Mouse (Mus musculus): ENCODE data around the gene Mgll. TPM values are rescaled to one million over a fixed set of nuclear protein-coding genes. Genes with fewer than 3 reads are reported as not detected.
A peak's percentile ranks its signal among the peaks of the same experiment; 100 is the strongest.

Mgll gene
- polyA plus RNA-seq, 1 experiment from 2014 or later: 29.9 TPM

DNA sequence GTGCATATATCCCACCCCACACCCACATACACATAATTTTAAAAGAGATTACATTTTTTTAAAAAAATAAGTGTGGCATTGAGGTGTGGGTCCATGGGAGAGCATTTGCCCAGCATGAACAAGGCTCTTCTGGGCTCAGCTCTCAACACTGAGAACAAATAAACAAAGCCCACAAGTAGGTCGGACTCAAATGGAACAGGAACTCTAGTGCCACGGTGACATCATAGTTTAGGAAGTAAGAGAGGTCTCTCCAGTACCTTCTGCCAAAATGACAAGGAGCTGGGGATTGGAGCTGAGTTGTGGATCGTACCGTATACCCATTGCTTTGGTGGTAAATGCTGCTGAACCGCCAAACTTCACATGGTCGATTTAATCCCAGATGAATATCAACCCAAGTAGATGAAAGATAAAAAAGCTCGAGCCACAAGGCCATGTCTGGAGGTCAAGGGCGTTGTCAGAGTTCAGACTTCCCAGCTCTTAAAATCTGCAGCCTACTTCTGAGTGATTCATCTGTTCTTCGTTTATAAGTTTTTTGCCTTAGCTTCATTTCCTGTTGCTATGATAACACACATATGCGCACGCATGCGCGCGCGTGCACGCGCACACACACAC lies 80.9 kb downstream of the Mgll start:
- Histone ChIP-seq H3K9me3 (ENCODE audit: control insufficient read depth, low read length) (no peaks in the 10 kb centered on the region), H3K4me2 (replicated peaks; ENCODE audit: low read depth, low read length) (no peak overlapping the region), H3K9ac (ENCODE audit: low read depth, low read length) (no peak overlapping the region), H3K27me3 (ENCODE audit: control insufficient read depth, insufficient read depth, low read length) (no peaks in the 10 kb centered on the region), H3K4me3 (ENCODE audit: low read length) (no peak overlapping the region), H3K27ac (ENCODE audit: low read depth, low read length) (no peak overlapping the region), H3K4me1 (ENCODE audit: control insufficient read depth, insufficient read depth, low read length) (0 out of 2 replicates have a peak, but pooled peaks cover 13% of the 10 kb centered on the region), H3K36me3 (ENCODE audit: control insufficient read depth, insufficient read depth, low read length) (no peaks in the 10 kb centered on the region)
- 83% methylated on average over 17 of the region's 17 CpGs for WGBS
- ATAC-seq (ENCODE audit: low FRiP score, low TSS enrichment): no peak

DNA sequence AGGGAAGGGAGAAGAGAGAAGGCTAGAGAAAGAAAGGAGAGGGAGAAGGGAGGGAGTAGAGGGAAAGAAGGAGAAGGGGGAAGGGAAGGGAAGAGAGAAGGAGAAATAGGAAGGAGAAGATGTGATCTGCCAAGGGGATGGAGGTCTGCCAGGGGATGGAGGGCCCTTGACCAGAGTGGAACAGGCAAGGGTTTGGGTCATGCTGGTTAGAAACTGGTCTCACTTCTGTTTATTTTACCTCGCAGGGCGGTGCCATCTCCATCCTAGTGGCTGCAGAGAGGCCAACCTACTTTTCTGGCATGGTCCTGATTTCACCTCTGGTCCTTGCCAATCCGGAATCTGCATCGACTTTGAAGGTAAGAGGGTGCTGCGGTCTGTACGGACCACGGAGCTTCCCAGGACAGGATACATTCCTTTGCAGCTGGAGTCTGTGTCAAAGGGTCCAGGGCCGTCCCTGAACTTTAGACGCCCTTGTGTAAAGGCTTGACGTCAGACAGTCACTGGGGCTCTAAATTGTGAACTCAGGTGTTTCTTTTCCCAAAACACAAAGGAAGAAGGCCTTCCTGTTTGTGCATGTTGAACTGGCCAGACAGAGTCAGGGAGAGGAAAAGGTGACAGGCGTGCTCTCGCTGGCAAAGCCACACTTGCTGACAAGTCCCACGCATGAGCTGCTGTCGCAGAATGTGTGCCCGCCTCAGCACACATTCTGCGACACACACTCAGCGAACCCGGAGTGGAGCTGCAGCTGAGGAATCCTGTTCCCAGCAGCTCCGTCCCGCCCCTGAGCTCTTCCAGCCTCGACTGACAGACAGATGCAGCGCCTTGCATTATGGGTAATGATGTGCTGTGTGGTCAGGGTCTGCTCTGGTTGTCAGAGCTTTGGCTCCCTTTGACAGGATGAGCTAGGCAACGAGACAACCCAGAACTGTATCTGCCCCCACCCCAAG lies 85.2 kb downstream of the Mgll start:
- H3K4me3 ChIP-seq (ENCODE audit: low read length): no peak overlapping the region
- H3K9ac ChIP-seq (ENCODE audit: low read depth, low read length): no peak overlapping the region
- no peaks in the 10 kb centered on the region for H3K36me3 ChIP-seq (ENCODE audit: control insufficient read depth, insufficient read depth, low read length)
- H3K4me1 ChIP-seq (ENCODE audit: control insufficient read depth, insufficient read depth, low read length): peaks cover 18% of the 10 kb centered on the region; the same call in 1 of the 2 replicates
- H3K27ac ChIP-seq (ENCODE audit: low read depth, low read length): no peak overlapping the region
- no peaks in the 10 kb centered on the region for H3K9me3 ChIP-seq (ENCODE audit: control insufficient read depth, low read length)
- ATAC-seq (ENCODE audit: low FRiP score, low TSS enrichment): no peak
- no peaks in the 10 kb centered on the region for H3K27me3 ChIP-seq (ENCODE audit: control insufficient read depth, insufficient read depth, low read length)
- 59% methylated on average over 23 of the region's 23 CpGs for WGBS
- no peak overlapping the region for H3K4me2 ChIP-seq (replicated peaks; ENCODE audit: low read depth, low read length)

DNA sequence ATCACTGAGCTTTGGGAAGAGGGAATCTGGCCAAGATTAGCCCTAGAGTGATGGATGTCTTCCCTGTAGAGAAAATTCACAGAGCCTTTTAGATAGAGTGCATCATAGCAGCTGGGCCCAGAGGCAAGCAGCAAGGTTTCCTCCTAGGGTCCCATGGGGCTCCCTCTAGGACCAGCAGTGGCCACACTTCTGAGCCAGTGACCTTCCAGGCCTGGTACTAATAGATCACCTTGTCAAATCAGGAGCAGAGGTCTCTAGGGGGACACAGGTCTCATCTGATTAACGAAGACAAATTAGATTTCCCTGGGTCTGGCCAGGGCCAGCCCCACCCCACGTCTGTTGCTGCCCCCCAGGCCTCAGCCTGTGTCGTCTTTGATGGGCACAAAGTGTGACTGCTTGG lies 86.1 kb downstream of the Mgll start:
- ATAC-seq (ENCODE audit: low FRiP score, low TSS enrichment): no peak
- Histone ChIP-seq H3K4me2 (replicated peaks; ENCODE audit: low read depth, low read length) (no peak overlapping the region), H3K27ac (ENCODE audit: low read depth, low read length) (no peak overlapping the region), H3K27me3 (ENCODE audit: control insufficient read depth, insufficient read depth, low read length) (no peaks in the 10 kb centered on the region), H3K9me3 (ENCODE audit: control insufficient read depth, low read length) (no peaks in the 10 kb centered on the region), H3K36me3 (ENCODE audit: control insufficient read depth, insufficient read depth, low read length) (no peaks in the 10 kb centered on the region), H3K4me3 (ENCODE audit: low read length) (no peak overlapping the region), H3K9ac (ENCODE audit: low read depth, low read length) (no peak overlapping the region), H3K4me1 (ENCODE audit: control insufficient read depth, insufficient read depth, low read length) (peaks cover 18% of the 10 kb centered on the region; the same call in 1 of the 2 replicates)
- 22% methylated on average over 3 of the region's 3 CpGs for WGBS

DNA sequence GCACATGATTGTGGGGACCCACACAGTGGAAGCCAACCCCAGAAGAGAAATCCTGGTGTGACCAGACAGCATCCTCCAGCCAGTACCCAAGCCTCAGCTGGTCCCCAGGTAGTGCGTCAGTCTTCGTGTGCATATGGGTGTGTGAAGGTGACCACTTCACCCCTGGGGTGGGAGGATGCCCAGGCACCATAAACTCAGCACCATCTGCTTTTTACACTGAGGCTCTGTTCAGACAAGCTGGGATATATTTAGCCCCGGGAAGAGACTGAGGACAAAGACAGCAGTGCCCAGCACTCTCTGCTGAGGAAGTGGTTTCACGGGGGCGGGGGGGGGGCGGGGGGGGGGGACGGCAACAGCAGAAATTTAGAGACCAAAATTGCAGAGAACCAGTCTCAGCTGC lies 87.2 kb downstream of the Mgll start:
- Histone ChIP-seq H3K27ac (ENCODE audit: low read depth, low read length) (peak overlapping the region; percentile 74; the same call in 1 of the 2 replicates), H3K4me2 (replicated peaks; ENCODE audit: low read depth, low read length) (no peak overlapping the region), H3K9ac (ENCODE audit: low read depth, low read length) (no peak overlapping the region), H3K36me3 (ENCODE audit: control insufficient read depth, insufficient read depth, low read length) (no peaks in the 10 kb centered on the region), H3K9me3 (ENCODE audit: control insufficient read depth, low read length) (no peaks in the 10 kb centered on the region), H3K27me3 (ENCODE audit: control insufficient read depth, insufficient read depth, low read length) (no peaks in the 10 kb centered on the region), H3K4me3 (ENCODE audit: low read length) (no peak overlapping the region), H3K4me1 (ENCODE audit: control insufficient read depth, insufficient read depth, low read length) (peaks cover 18% of the 10 kb centered on the region; the same call in 1 of the 2 replicates)
- ATAC-seq (ENCODE audit: low FRiP score, low TSS enrichment): no peak
- 49% methylated on average over 3 of the region's 7 CpGs for WGBS

DNA sequence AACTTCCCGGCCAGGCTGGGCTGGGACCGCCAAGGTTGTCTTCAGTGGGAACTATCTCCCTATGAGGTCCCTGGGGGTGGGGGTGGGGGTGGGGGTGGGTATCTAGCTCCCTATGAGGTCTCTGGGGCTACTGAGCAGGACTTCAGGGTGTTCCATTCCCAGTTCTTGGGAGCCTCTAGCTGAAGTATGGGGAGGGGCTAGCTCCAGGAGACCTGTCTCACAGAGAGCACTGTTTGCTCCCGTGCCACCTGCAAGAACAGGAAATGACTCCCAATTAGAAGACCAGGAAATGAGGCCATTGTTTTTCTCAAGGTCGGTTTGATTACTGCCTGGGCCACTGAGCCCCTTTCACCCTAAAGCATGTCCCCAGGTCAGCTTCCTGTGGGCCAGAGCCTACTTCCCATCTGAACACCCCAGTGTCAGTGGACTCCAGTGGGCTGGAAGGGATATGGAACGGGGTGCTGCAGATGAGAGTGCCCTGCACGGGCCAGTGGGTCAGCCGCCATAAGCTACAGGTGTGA lies 87.7 kb downstream of the Mgll start:
- no peaks in the 10 kb centered on the region for H3K36me3 ChIP-seq (ENCODE audit: control insufficient read depth, insufficient read depth, low read length)
- ATAC-seq (ENCODE audit: low FRiP score, low TSS enrichment): peak; percentile 44; the same call in 1 of the 2 replicates
- H3K27me3 ChIP-seq (ENCODE audit: control insufficient read depth, insufficient read depth, low read length): no peaks in the 10 kb centered on the region
- no peak overlapping the region for H3K4me2 ChIP-seq (replicated peaks; ENCODE audit: low read depth, low read length)
- H3K9me3 ChIP-seq (ENCODE audit: control insufficient read depth, low read length): no peaks in the 10 kb centered on the region
- 37% methylated on average over 7 of the region's 7 CpGs for WGBS
- H3K4me1 ChIP-seq (ENCODE audit: control insufficient read depth, insufficient read depth, low read length): peaks cover 18% of the 10 kb centered on the region; the same call in 1 of the 2 replicates
- H3K27ac ChIP-seq (ENCODE audit: low read depth, low read length): peak overlapping the region; percentile 74; the same call in 1 of the 2 replicates
- no peak overlapping the region for H3K4me3 ChIP-seq (ENCODE audit: low read length)
- 0 out of 2 replicates have a peak overlapping the region, but pooled peaks have one; percentile 12 for H3K9ac ChIP-seq (ENCODE audit: low read depth, low read length)

DNA sequence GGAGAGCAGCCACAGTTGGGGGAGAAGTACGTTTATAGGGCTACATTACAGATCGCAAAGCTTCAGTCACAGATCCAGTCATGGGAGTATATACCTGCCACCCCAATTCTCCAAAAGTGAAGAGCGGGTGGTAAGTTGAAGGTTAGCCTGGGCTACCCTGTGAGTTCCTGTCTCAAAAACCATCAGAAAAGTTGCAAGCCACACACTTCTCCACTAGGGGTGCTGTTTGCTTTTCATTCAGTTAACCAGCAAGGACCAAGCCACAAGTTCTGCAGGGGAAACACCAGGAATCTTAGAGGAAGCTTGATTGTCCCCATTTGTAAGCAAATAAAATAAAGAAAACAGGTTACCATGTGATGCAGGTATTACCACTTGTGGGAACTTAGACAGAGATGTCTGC lies 88.7 kb downstream of the Mgll start:
- Histone ChIP-seq H3K4me1 (ENCODE audit: control insufficient read depth, insufficient read depth, low read length) (peaks cover 14% of the 10 kb centered on the region; the same call in 1 of the 2 replicates), H3K36me3 (ENCODE audit: control insufficient read depth, insufficient read depth, low read length) (no peaks in the 10 kb centered on the region), H3K4me3 (ENCODE audit: low read length) (no peak overlapping the region), H3K9ac (ENCODE audit: low read depth, low read length) (no peak overlapping the region), H3K4me2 (replicated peaks; ENCODE audit: low read depth, low read length) (no peak overlapping the region), H3K9me3 (ENCODE audit: control insufficient read depth, low read length) (no peaks in the 10 kb centered on the region), H3K27ac (ENCODE audit: low read depth, low read length) (peak overlapping the region; percentile 74; the same call in 1 of the 2 replicates), H3K27me3 (ENCODE audit: control insufficient read depth, insufficient read depth, low read length) (no peaks in the 10 kb centered on the region)
- ATAC-seq (ENCODE audit: low FRiP score, low TSS enrichment): no peak
- WGBS: 63% methylated on average over 3 of the region's 3 CpGs

DNA sequence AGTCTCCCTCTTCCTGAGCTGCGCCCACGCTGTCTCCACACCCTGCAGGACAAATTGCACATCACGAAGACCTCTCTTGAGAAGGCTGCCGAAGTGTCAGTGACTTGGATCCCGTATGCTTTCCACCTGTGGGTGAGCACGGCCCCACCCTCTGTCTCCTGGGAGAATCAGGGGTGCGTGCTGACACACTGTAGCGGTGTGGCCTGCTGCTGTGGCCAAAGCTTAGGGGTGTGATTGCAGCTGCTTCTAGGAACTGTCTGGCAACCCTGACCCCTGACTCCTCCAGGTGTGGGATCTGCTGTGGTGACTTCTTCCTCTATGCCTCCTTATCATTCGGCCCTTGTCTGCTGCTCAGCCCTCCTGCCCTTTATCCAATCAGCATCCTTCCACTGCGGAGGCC lies 89.6 kb downstream of the Mgll start:
- no peaks in the 10 kb centered on the region for H3K9me3 ChIP-seq (ENCODE audit: control insufficient read depth, low read length)
- H3K36me3 ChIP-seq (ENCODE audit: control insufficient read depth, insufficient read depth, low read length): no peaks in the 10 kb centered on the region
- H3K27me3 ChIP-seq (ENCODE audit: control insufficient read depth, insufficient read depth, low read length): no peaks in the 10 kb centered on the region
- peaks cover 14% of the 10 kb centered on the region; the same call in 1 of the 2 replicates for H3K4me1 ChIP-seq (ENCODE audit: control insufficient read depth, insufficient read depth, low read length)
- no peak overlapping the region for H3K27ac ChIP-seq (ENCODE audit: low read depth, low read length)
- WGBS: 87% methylated on average over 10 of the region's 10 CpGs
- no peak for ATAC-seq (ENCODE audit: low FRiP score, low TSS enrichment)
- no peak overlapping the region for H3K9ac ChIP-seq (ENCODE audit: low read depth, low read length)
- H3K4me3 ChIP-seq (ENCODE audit: low read length): no peak overlapping the region
- no peak overlapping the region for H3K4me2 ChIP-seq (replicated peaks; ENCODE audit: low read depth, low read length)

DNA sequence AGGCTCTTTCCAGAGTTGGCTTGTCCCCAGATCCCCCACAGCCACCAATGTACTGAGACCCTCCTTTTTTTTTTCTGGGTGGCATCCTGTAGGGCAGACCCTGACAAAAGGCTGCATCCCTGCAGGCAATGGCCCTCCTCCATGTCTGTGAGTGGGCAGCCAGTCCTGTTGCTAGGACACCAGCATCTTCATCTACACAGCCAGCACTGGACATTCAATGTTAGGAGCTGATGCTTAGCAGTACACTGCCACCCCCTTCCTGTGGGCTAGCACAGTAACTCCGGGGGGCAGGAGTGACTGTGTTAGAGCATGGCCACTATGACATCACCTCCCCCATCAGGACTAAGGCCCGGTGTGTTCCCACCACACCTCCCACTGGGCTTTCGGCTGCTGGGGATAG lies 90.8 kb downstream of the Mgll start:
- Histone ChIP-seq H3K9me3 (ENCODE audit: control insufficient read depth, low read length) (no peaks in the 10 kb centered on the region), H3K27ac (ENCODE audit: low read depth, low read length) (no peak overlapping the region), H3K9ac (ENCODE audit: low read depth, low read length) (no peak overlapping the region), H3K4me2 (replicated peaks; ENCODE audit: low read depth, low read length) (no peak overlapping the region), H3K4me1 (ENCODE audit: control insufficient read depth, insufficient read depth, low read length) (peaks cover 9% of the 10 kb centered on the region; the same call in 1 of the 2 replicates), H3K36me3 (ENCODE audit: control insufficient read depth, insufficient read depth, low read length) (no peaks in the 10 kb centered on the region), H3K27me3 (ENCODE audit: control insufficient read depth, insufficient read depth, low read length) (no peaks in the 10 kb centered on the region), H3K4me3 (ENCODE audit: low read length) (no peak overlapping the region)
- WGBS: 79% methylated on average over 3 of the region's 3 CpGs
- no peak for ATAC-seq (ENCODE audit: low FRiP score, low TSS enrichment)
